In genomic region chr10:53426524-53426923, GRCm38 (mm10) we compare ENCODE assay signal across 16 mouse cellular contexts.
"Had no signal": no experiment of that assay in that cellular context is flagged by ENCODE, and none has a peak within 500 bp of the region (broad histone marks: within the 10 kb centered on the region; RNA-seq: fewer than 3 reads in every experiment).

No protein-coding gene starts in this region.

- H3K9me3 ChIP-seq: limb, embryonic 10.5 days; midbrain, embryonic 12.5 days; neural tube, embryonic 13.5 days had no signal

- H3K36me3 ChIP-seq: limb, embryonic 10.5 days; midbrain, embryonic 12.5 days; neural tube, embryonic 13.5 days had no signal

- H3K27ac ChIP-seq: left cerebral cortex, adult 2 months; limb, embryonic 10.5 days; midbrain, embryonic 12.5 days; neural tube, embryonic 13.5 days; stomach, postnatal 0 days had no signal

- H3K4me2 ChIP-seq: midbrain, embryonic 12.5 days; neural tube, embryonic 13.5 days had no signal

- DNase-seq: kidney, adult 11 months; kidney, adult 9 months; kidney, postnatal 10 days; kidney, postnatal 4 days; lung, adult 2 months; lung, postnatal 36 days; retina, postnatal 1 day; thymus, postnatal 14 days had no signal

- H3K27me3 ChIP-seq: megakaryocyte, embryonic 14.5 days; midbrain, embryonic 12.5 days; neural tube, embryonic 13.5 days had no signal

- ATAC-seq: lung, postnatal 0 days; midbrain, embryonic 16.5 days had no signal

- H3K9ac ChIP-seq: midbrain, embryonic 12.5 days; neural tube, embryonic 13.5 days had no signal

- H3K4me3 ChIP-seq: left cerebral cortex, adult 2 months; limb, embryonic 10.5 days; megakaryocyte, embryonic 14.5 days; midbrain, embryonic 12.5 days; neural tube, embryonic 13.5 days had no signal
